Mouse (Mus musculus) MN1 (cell line): ENCODE measurements around the gene Cep164.
"Not testable (repeated sequence)": the region's sequence is repeated elsewhere in the genome, so short reads cannot be mapped to it uniquely, and the experiment has no call there.

Source experiments
- DNase-seq: peaks from one replicate; pipeline ENCODE4 v3.0.0-alpha.2; 2016; ENCODE audit warnings: low spot score

The Cep164 gene

DNA sequence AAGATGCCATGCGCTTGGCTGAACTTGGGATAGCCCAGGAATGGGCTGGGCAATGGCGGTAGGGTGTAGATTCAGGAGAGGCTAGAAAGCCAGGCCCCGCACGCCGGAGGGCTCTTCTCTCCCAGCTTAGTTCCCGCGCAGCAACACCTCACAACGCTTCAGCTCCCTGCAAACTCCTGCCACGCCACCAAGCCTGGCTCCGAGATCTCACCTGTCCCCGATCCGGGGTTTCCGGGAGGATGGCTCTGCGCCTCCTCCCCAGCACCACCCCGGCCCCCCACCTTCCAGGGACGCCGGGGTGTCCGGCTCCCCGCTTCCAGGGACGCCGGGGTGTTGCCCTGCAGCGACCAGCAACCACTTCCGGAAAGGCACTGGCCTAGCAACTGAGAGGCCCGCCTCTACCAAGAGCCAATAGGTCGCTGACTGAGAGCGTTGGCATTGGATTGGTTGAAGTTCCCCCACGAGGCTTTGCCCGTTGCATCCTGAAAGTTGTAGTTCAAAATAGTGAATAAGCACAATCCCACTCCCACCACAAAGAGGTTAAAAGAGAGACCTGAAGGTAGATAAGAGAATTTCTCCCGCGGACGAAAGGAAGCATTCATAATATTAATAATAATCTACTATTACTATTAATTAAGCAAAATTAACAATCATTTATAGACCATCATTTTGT, at the start of gene Cep164:
Gene Cep164, minus strand, starts transcription at position 401 of the 673 bp plus-strand sequence.
- DNase-seq: peak; percentile 91

DNA sequence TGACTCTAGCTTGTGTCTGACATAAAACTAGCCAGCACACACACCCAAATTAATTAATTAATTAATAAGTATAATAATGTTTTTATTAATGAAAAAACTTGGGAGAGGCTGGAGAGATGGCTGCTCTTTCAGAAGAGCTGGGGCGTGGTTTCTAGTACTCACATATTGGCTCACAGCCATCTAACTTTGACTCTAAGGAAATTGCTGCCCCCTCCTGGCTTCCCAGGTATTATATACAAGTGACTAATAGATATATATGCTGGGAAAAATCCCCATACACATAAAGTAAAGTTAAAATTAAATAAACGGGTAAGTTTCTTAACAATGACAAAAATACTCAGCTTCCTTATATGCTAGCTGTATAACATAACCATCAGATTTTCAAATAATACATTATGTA, 49.4 kb upstream of the Cep164 start:
- peak; percentile 51 for DNase-seq

DNA sequence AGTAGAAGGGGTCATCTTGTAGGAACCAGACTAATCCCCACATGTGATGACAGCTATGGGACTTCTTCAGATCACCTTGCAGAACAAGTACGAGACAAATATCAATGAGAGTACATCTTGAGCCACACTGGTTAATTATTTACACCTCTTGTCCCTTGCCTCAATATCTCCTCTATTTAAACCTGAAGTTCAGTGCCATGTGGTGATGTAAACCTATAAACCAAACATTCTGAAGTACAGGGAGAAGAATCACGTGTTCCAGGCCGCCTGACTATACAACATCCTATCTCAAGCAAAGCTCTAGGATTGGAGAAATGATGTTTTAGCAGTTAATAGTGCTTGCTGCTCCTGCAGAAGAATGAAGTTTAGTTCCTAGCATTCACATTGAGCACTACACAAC, 41.8 kb upstream of the Cep164 start:
- DNase-seq: no peak

DNA sequence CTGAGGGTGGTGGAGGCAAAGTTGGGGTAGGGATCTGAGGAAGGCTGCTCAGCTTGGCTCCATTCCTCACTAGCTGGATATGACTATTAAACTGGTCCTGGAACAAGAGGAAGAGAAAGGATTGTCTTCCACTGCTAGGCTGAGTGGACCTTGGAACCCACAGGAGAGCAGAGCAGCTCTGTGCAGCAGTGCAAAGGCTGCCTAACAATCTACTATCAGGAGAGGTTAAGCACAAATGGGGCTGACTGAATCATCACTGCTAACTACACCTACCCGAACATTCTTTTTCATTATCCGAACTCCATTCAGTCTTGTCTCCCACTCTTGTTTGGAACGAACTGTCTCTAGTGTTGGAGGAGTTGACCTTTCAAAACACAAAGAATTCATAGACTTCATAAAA, 40.7 kb upstream of the Cep164 start:
- no peak for DNase-seq

DNA sequence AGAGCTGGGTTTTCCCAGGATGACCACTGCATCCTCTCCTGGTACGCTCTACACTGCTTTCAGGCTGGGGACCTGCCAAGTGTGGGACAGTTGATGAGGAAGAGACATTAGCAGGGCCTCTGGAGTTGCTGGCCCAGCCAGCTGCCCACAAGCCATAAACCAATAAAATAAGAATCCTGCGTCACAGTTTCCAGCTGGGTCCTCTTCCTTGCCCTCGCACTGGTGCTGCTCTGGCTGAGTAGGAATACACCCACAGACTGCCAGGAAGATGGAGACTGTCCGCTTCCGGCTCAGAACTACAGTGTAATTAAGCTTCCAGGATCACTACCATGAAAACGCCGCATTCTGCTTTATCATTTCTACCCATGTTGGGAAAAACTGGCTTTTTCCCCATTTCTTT, 33.3 kb upstream of the Cep164 start:
- DNase-seq: no peak

DNA sequence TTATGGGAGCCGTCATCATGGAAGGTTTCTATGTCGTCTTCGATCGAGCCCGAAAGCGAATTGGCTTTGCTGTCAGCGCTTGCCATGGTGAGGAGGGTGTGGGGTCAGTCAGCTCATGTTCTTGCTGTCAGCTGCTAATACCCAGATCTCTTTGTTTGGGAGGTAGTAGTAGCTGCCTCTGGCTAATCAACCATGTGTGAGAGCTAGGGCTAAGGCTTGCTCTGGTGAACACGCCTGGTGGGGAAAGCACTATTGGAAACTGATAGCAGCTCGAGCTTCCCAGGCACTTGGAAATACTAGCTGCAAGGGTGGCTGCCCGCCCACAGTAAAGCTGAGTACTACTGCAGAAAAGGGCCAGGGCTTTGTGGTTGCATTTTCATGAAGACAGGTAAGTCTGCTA, 30.9 kb upstream of the Cep164 start:
- no peak for DNase-seq

DNA sequence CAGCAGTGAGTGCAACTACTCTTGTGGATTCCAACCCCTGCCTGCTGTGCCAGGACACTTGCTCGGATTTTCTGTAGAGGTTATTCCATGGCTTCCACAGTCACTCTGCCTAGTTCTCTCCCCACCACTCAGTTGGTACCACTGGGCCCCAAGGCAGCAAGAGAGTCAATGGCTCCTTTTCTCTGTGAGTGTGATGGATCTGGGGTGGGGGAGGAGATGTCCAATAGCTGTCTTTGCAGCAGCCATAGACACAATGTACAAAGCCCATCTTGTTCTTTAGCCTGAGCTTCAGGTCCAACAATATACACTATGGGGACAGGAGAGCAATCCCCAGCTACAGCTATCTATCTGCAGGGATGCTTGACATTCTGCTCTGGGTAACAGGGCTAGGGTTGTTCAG, 25.6 kb upstream of the Cep164 start:
- DNase-seq: no peak

DNA sequence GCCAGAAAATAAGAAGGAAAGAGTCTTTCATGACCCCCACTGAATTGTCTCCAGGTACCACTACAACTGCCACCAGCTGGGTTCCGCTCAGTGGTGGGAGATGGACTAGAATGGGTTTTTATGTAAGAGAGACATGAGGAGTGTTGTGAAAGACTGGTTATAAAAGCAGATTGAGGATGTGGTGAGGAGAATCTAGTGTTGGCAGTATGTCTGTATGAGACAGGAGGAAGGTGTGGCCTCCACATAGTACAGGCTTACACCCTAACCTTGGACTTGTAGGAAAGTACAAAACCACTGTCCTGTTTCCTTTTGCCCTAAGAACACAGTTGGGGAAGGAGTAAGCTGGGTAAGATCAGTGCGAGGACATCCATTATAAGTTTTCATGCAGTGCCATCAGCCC, 25.2 kb upstream of the Cep164 start:
- no peak for DNase-seq

DNA sequence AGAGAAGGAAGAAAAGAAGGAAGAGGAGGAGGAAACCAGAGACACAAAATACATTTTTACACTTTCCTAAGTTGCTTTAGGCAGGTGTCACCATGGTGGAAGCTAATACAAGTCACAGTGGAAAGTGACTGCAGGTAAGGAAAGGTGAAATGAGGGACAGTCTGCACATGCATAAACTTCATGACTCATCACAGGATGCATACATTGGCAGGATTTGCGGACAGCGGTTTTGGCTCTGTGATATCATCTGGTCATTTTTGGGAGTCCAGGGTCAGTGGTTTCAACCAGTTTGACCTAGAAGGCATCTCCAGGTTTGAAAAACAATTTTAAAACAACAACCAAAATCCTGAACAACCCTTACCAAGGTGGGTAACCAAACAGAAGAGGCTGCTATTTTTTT, 23.3 kb upstream of the Cep164 start:
- DNase-seq: no peak

DNA sequence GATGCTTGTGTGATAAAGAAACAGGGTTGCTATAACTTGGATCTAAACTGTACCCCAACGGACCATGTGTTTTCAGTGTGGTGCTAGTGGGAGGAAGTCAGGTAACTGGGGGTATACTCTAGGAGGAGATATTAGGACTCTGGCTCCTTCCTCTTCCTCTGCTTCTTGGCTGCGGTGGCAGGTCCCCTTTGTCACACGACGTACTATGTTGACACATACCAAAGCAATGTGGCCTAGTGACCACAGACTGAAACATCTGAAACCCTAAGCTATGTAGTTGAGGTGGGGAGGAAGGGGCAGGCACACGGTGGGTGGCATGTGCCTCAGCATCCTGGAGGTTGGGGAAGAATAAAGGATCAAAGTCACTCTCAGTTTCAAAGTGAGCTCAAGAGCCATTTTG, 22.8 kb upstream of the Cep164 start:
- DNase-seq: no peak

DNA sequence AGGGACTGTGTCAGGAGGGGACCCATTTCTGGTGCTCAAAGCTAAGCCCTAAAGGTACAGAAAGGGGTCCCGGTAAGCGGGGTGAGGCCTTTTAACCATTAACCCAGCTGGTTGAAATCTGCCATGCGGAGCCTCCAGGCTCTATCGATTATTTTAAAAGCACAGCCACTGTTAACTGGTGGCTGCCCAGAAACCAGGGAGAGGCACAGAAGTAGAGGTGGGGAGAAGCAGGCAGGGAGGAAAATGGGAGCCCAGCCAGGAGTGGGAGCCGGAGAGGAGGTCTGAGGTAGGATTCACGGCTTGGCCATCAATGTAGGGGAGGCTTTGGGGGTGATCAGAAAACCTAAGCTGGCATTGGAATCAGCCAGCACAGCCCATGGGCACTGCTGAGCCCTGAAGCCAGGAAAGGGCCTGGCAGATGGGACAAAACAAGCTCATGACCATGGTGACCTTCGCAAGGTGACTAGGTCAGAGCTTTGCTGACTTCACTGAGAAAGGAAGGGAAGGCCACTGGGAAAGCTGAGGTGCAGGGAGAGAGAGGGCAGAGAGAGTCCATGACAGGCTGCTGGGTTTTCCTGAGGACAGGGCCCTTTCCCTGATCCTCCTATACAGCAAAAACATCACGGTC, 22.2 kb upstream of the Cep164 start:
- no peak for DNase-seq

DNA sequence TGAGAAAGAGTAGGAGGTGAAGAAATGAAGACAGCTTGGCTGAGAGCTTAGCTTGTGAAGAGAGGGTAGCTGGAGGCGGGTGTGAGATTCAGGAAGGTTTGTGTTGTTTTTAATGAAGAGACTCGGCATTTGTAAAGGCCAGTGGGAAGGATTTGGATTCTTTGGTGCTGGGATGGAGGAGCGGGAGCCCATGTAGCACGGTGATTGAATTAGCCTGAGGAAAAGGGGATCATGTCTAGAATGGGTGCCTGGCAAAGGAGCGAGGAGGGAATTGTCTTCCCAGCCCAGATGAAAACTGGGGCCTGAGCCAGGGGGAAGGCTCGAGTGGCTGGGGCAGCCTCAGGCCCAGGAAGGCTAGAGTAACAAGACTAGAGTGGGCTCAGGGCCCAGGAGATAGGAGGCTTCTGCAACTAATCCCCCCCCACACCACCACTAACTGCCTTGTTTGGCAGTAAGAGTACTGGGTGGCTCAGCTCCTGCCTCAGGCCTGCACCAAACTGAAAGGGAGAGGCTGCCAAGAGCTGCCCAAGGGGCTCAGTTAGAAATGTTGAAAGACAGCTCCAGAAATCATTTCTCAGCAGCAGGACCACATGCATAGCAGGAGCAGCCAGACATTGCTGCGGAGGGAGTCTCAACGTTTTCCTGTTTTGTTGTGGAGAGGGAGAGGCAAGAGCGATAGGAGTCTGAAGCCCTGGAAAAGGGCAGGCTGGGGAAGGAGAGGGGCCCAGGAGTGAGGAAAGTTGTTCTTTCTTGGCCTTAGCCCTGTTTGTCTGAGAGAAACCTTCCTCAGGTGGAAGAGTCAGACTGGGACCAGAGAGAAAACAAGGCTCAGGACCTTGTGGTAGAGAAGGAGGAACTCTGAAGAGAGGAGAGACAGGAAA, 21.3 kb upstream of the Cep164 start:
- DNase-seq: no peak

DNA sequence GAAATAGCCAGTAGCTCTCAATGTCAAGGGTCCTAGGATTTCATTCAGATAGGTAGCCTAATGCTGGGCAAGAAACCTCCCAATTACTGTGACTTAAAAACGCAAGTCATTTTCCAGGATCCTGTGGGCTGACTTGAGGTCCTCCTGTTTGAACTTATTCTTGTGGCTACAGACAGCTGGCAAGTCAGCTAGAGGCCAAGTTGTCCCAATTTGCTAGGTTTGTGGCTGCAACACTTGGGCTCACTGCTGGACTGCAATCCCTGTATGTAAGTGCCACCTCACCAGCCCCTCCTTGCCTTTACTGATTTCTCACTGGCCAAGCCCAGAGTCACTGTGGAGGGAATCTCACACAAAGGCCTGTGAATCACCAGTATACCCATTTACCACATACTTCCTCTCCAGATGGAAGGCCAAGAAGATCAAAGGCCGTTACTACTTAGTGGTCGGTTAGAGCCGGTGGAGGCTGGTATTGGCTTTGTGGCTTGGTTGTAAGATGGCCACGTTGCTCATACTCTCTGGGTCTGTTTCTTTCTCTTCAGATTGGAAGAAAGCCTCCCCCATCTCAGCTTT, 18.5 kb upstream of the Cep164 start:
- no peak for DNase-seq

DNA sequence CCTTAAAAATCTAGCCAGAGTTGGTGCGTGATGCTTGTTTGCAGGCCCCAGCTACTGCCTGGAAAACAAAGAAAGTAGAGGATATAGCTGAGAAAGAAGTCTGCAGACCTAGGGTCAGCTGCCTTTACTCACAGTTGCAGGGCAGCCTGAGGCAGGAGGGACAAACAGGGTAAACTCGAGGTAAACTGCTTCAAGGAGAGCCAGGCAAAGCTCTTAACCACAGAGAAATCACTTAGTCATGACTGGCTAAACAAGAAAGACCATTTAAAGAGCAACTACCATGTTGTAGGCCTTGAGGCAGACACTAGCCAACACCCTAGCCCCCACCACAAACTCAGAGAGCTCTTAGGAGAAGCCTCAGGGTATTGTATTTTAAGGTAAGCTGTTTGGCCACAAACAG, 17.7 kb upstream of the Cep164 start:
- DNase-seq: not testable (repeated sequence)

DNA sequence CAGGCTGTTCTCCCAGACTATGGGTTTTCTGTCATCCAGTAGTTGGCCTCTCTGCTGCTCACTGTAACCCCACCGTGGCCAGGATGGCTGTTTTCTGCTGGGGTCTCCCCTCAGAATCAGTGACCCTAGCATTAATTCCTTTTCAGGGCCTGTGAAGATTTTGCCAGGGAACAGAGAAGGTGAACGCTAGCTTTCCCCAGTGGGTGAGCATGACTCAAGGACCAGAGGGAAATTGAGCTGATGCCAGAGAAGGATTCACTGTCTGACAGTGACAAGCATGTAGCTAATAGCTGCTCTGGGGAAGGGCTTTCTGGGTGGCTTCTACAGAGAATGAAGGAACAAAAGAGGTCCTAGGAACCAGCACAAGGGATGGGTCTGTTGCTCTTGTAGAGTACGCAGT, 17.1 kb upstream of the Cep164 start:
- no peak for DNase-seq

DNA sequence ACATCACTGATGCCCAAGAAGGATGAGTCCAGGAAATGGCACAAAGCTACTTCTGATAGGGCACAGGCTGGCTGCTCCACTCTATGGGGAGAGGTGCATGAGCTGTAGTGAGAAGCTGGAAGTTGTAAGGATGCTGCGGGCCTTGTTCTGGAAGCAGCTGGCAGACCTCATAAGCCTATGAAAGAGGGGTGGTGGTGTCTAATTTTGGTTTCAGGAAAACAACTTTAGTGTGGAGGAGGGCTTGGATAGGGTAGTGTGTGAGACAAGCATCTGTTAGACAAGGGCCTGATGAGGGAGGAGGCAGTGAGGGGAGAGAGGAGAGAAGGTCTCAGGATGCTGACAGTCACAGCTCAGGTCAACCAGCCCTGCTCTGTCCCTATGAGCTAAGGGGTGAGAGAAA, 15.3 kb upstream of the Cep164 start:
- DNase-seq: no peak

DNA sequence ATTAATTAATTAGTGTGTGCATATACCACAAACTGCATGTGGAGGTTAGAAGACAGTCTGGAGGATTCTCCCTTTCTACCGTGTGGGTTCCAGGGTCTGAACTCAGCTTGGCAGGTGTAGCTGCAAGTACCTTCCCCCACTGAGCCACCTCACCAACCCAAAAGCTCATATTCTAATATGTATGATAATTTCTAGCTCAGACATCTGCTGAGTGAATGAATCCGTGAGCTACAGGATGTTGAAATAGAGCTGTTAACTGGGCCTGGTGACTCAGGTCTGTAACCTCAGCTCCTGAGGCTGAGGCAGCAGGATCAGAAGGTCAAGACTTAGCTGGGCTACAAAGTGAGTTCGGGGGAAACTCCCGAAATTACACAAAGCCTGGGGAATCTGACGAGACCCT, 14.5 kb upstream of the Cep164 start:
- no peak for DNase-seq

DNA sequence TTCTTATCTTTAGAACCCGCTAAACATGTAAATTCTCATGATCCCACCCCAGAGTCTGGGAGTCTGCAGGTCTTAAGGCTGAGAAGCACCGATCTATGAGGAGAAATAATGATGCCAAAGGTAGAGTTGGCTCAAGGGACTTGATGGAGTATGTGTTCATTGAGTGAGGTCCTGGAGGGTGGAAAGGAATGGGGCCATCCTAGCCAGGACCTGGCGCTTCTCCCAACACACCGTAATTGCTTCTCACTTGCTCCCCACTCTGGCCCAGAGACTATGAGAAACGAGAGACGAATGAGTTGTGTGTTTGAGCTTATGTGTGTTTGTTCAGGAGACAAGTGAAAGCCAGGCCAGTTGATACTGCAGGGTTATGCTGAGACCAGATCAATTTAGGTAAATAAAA, 13.0 kb upstream of the Cep164 start:
- DNase-seq: no peak

DNA sequence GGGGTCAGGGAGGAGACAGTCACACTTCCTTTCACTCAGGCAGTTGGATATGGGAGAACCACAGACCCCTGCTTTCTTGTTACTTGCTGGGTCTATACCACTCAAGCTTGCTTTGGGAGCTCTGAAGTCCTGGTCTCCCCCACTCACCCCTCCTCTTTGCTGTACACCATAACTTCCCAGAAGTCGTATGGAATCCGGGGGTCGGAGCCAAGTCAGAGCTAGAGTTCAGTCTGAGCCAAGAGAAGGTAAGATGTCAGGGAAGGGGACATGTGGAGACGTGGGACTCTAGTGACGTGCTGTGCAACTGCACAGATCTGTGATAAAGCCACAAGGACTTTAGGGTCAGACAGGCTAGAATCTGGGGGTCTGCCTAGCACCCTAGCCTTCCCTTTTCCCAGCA, 11.8 kb upstream of the Cep164 start:
- DNase-seq: no peak

DNA sequence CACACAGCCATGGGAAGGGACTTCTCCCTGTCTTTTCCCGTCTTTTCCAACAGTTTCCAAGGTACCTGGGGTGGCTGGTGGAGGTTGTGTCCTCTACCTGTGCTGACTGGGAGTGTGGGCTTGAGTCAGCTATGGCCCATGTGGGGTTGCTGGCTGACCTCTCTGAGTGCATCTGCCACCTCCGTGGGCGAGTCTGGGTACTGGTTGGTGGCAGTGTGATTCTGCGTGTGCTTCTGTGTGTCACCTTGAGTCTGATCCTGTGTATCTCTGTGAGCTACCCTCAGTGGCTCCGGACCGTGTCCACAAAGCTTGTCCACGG, 11.4 kb upstream of the Cep164 start:
- no peak for DNase-seq

DNA sequence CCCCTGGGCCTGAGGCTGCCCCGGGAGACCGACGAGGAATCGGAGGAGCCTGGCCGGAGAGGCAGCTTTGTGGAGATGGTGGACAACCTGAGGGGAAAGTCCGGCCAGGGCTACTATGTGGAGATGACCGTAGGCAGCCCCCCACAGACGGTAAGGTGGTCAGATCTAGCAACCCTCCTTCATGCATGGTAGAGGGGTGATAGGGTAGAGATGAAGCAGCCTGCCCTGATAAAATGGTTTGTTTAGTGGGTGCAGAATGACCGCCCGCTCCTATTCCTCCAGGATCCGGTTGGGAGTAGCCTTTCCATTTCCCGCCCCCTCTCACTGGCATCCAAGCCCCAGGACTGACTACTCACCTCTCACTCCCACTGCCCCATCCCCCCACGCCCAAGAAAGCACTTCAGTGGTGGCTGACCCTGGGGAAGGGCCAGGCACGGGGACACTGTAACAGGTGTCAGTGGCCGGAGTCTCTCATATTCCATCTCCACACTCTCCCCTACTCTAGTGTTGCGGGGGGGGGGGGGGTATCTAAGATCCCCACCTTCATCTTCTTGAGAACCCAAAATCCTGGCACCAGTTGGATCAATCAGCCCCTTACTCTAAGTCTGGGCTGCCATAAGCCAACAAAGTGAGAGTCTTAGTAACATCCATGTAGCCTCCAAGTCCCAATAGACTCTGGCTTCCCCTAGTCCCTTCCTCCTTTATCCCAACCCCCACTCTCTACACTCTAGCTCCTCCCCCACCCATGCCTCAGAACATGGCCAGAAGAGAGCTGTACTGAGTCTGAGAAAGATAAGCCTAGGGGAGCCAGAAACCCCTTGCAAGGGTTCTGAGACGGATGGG, 10.9 kb upstream of the Cep164 start:
- DNase-seq: peak; percentile 10
